Mouse (Mus musculus) gastrocnemius, adult 8-10 months (tissue): ENCODE data around the gene Ogt. TPM values are rescaled to one million over a fixed set of nuclear protein-coding genes. Genes with fewer than 3 reads are reported as not detected.

ENCODE experiments used
- total RNA-seq, 4 experiments: library from RNA; stranded (reverse); gene quantifications; 2 replicates each; pipeline ENCODE4 v1.2.4; 2022

Ogt gene
- total RNA-seq, 4 experiments from 2014 or later: 58.9 to 75.0 (median 72.6) TPM

Other genes with a start within 250 kb of the Ogt start
- 10 to 100 TPM in 2 of 4 experiments, 1 to 10 TPM in 2; 7.7 to 15.5 (median 11.4) TPM for gene Zmym3, start 219.2 kb upstream of the Ogt start, total RNA-seq
- gene Nono, start 210.7 kb upstream of the Ogt start, total RNA-seq: 10 to 100 TPM; 30.2 to 40.7 (median 37.7) TPM
- 100 to 1,000 TPM; 107 to 143 (median 129) TPM for gene Itgb1bp2, start 191.0 kb upstream of the Ogt start, total RNA-seq
- gene Taf1, start 107.3 kb upstream of the Ogt start, total RNA-seq: 10 to 100 TPM in 1 of 4 experiments, 1 to 10 TPM in 3; 7.0 to 10.3 (median 8.4) TPM
- not detected for gene Cxcr3, start 94.2 kb downstream of the Ogt start, total RNA-seq
- not detected for gene Gm4779, start 154.4 kb downstream of the Ogt start, total RNA-seq
- gene 8030474K03Rik, start 154.6 kb downstream of the Ogt start, total RNA-seq: not detected
- 1 to 10 TPM; 1.3 to 2.0 (median 1.5) TPM for gene Nhsl2, start 209.3 kb downstream of the Ogt start, total RNA-seq